Mouse (Mus musculus): ENCODE results near the gene Fam20b.
A peak's percentile ranks its signal among the peaks of the same experiment; 100 is the strongest.

Fam20b gene

GRCm38 (mm10) chr1:156730802-156731201 lies 11.9 kb upstream of the Fam20b start:
- DNase-seq (ENCODE audit: extremely low spot score, low read depth, low spot score) = no peak

- no peak for DNase-seq (ENCODE audit: extremely low spot score, low read depth, low spot score)
Measured at GRCm38 (mm10) chr1:156727234-156728108, 8.6 kb upstream of the Fam20b start.

- DNase-seq (ENCODE audit: extremely low spot score, low read depth, low spot score) = no peak
Measured at GRCm38 (mm10) chr1:156722089-156722488, 3.2 kb upstream of the Fam20b start.

GRCm38 (mm10) chr1:156720046-156720445 lies 1.2 kb upstream of the Fam20b start:
- DNase-seq (ENCODE audit: extremely low spot score, low read depth, low spot score) = no peak

GRCm38 (mm10) chr1:156718286-156718949 lies 468 bp downstream of the Fam20b start:
- DNase-seq (ENCODE audit: extremely low spot score, low read depth, low spot score) = no peak

- DNase-seq (ENCODE audit: extremely low spot score, low read depth, low spot score) = no peak
Measured at GRCm38 (mm10) chr1:156717751-156718285, 1.1 kb downstream of the Fam20b start.

- DNase-seq (ENCODE audit: extremely low spot score, low read depth, low spot score) = no peak
Measured at GRCm38 (mm10) chr1:156716681-156717080, 2.2 kb downstream of the Fam20b start.

GRCm38 (mm10) chr1:156710472-156711098 lies 8.3 kb downstream of the Fam20b start:
- DNase-seq (ENCODE audit: extremely low spot score, low read depth, low spot score) = no peak

- no peak for DNase-seq (ENCODE audit: extremely low spot score, low read depth, low spot score)
Measured at GRCm38 (mm10) chr1:156708672-156709071, 10.2 kb downstream of the Fam20b start.

GRCm38 (mm10) chr1:156705696-156706285 lies 13.1 kb downstream of the Fam20b start:
- DNase-seq (ENCODE audit: extremely low spot score, low read depth, low spot score) = no peak

- no peak for DNase-seq (ENCODE audit: extremely low spot score, low read depth, low spot score)
Measured at GRCm38 (mm10) chr1:156703444-156703843, 15.4 kb downstream of the Fam20b start.

- DNase-seq (ENCODE audit: extremely low spot score, low read depth, low spot score) = no peak
Measured at GRCm38 (mm10) chr1:156702151-156702550, 16.7 kb downstream of the Fam20b start.

GRCm38 (mm10) chr1:156686025-156686661 lies 32.7 kb downstream of the Fam20b start:
- no peak for DNase-seq (ENCODE audit: extremely low spot score, low read depth, low spot score)

- no peak for DNase-seq (ENCODE audit: extremely low spot score, low read depth, low spot score)
Measured at GRCm38 (mm10) chr1:156679599-156679998, 39.3 kb downstream of the Fam20b start.

- no peak for DNase-seq (ENCODE audit: extremely low spot score, low read depth, low spot score)
Measured at GRCm38 (mm10) chr1:156677230-156677629, 41.7 kb downstream of the Fam20b start.

GRCm38 (mm10) chr1:156676596-156676995 lies 42.3 kb downstream of the Fam20b start:
- DNase-seq (ENCODE audit: extremely low spot score, low read depth, low spot score) = no peak

GRCm38 (mm10) chr1:156676171-156676570 lies 42.7 kb downstream of the Fam20b start:
- DNase-seq (ENCODE audit: extremely low spot score, low read depth, low spot score) = peak; percentile 57

- DNase-seq (ENCODE audit: extremely low spot score, low read depth, low spot score) = no peak
Measured at GRCm38 (mm10) chr1:156674195-156675000, 44.5 kb downstream of the Fam20b start, which contains the start of gene Tor3a. Gene Tor3a, minus strand, starts transcription at chr1:156674356.

GRCm38 (mm10) chr1:156673476-156674194 lies 45.3 kb downstream of the Fam20b start:
- DNase-seq (ENCODE audit: extremely low spot score, low read depth, low spot score) = no peak

Measured in hindlimb bud, embryonic 11.5 days (tissue).